In the genomic region with DNA sequence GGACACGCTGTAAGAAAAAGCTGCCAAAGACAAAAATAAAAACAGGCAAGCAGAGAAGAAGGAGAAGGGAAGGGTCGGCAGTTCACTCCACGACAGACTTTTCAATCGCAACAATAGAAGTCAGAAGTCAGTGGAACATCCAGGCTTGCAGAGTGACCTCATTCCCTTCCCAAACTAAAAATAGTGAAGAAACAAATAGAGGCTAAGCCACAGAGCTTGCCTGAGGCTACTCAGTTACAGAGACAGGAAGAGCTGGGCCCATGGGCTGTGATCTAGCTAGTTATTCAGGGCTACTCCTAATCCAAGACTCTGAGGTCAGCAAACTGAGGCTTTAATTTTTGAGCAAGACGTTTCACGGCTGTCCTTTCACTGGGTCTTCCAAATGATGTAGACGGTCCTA, we compare ENCODE assay signal across 12 mouse cellular contexts.
A peak's percentile ranks its signal among the peaks of the same experiment; 100 is the strongest.
DNase-seq lines count a peak whose midpoint lies in the region; ATAC-seq and TF ChIP-seq lines count a peak whose summit lies in the region.
"Had no signal": no experiment of that assay in that cellular context is flagged by ENCODE, and none has a peak within 500 bp of the region (broad histone marks: within the 10 kb centered on the region; RNA-seq: fewer than 3 reads in every experiment).

No protein-coding gene starts in this region.

- no peaks in the 10 kb centered on the region for H3K36me3 ChIP-seq in kidney, adult 2 months (ENCODE audit: control insufficient read depth, insufficient read depth, low read length)
- H3K36me3 ChIP-seq in embryonic facial prominence, embryonic 15.5 days: no peaks in the 10 kb centered on the region
- H3K36me3 ChIP-seq: liver, embryonic 13.5 days had no signal

- WGBS in kidney, adult 2 months: 61% methylated on average over 7 of the region's 7 CpGs
- 43% methylated on average over 7 of the region's 7 CpGs for WGBS in embryonic facial prominence, embryonic 15.5 days

- TF ChIP-seq POLR2A in kidney, adult 2 months (IDR thresholded peaks at IDR 0.05; ENCODE audit: low read depth, low read length): no peak

- no peak overlapping the region for H3K4me2 ChIP-seq in embryonic facial prominence, embryonic 15.5 days (replicated peaks)
- H3K4me2 ChIP-seq: liver, embryonic 13.5 days had no signal

- no peak for ATAC-seq in embryonic facial prominence, embryonic 15.5 days (ENCODE audit: insufficient number of reproducible peaks, low FRiP score, low TSS enrichment, low read depth)
- no peak for ATAC-seq in megakaryocyte-erythroid progenitor cell, adult 5-6 weeks (replicated peaks; ENCODE audit: low FRiP score, low TSS enrichment, poor library complexity, severe bottlenecking)

- DNase-seq in kidney, adult 2 months: peak; percentile 54
- no peak for DNase-seq in kidney, adult 11 months
- peak; percentile 21 for DNase-seq in ZHBTc4 (ENCODE audit: low read depth, low spot score)
- DNase-seq in lung, postnatal 14 days: peak; percentile 31
- DNase-seq in urinary bladder, adult 18-20 months (ENCODE audit: low spot score in 2 of 2): no peak
- DNase-seq: adrenal gland, adult 2 months; cerebellum, adult 18-20 months; liver, embryonic 13.5 days; right cerebral cortex, postnatal 4 days had no signal

- no peak for TF ChIP-seq CTCF in kidney, adult 2 months (conservative IDR thresholded peaks at IDR 0.05; ENCODE audit: insufficient read depth, insufficient read length, low read depth, low read length)

- H3K27me3 ChIP-seq in kidney, adult 2 months (replicated peaks; ENCODE audit: control insufficient read depth, insufficient read depth, low read length): no peaks in the 10 kb centered on the region
- H3K27me3 ChIP-seq in embryonic facial prominence, embryonic 15.5 days: no peaks in the 10 kb centered on the region
- H3K27me3 ChIP-seq: liver, embryonic 13.5 days had no signal

- H3K9ac ChIP-seq in embryonic facial prominence, embryonic 15.5 days: no peak overlapping the region
- H3K9ac ChIP-seq: liver, embryonic 13.5 days had no signal

- no peak overlapping the region for H3K27ac ChIP-seq in kidney, adult 2 months (ENCODE audit: insufficient read depth, low read depth, low read length)
- peak overlapping the region; percentile 2; the same call in 1 of the 2 replicates for H3K27ac ChIP-seq in embryonic facial prominence, embryonic 15.5 days (replicated peaks)
- H3K27ac ChIP-seq: liver, embryonic 13.5 days had no signal

- H3K4me3 ChIP-seq in kidney, adult 2 months (ENCODE audit: insufficient read depth, low read depth, low read length): no peak overlapping the region
- no peak overlapping the region for H3K4me3 ChIP-seq in embryonic facial prominence, embryonic 15.5 days (replicated peaks)
- H3K4me3 ChIP-seq: erythroblast, embryonic 14.5 days; liver, embryonic 13.5 days had no signal

- no peaks in the 10 kb centered on the region for H3K9me3 ChIP-seq in embryonic facial prominence, embryonic 15.5 days (replicated peaks)
- H3K9me3 ChIP-seq: liver, embryonic 13.5 days had no signal

- peaks cover 8% of the 10 kb centered on the region; the same call in 1 of the 2 replicates for H3K4me1 ChIP-seq in kidney, adult 2 months (ENCODE audit: control insufficient read depth, insufficient read depth, low read length)
- peaks cover 22% of the 10 kb centered on the region for H3K4me1 ChIP-seq in embryonic facial prominence, embryonic 15.5 days

Comparison
In these comparisons a context has a peak if more than half of its experiments do, and no peak if none do; other contexts are left out.
1. DNase-seq: peak in kidney, adult 2 months (single experiment), ZHBTc4 (single experiment) and lung, postnatal 14 days (single experiment); none in kidney, adult 11 months (single experiment) and urinary bladder, adult 18-20 months (0 of 2).